Mouse (Mus musculus): ENCODE measurements around the gene 4931422A03Rik.

4931422A03Rik gene

GRCm38 (mm10) chr2:103932480-103932879, 95.7 kb downstream of the 4931422A03Rik start:
- no peak for DNase-seq

- DNase-seq = no peak
These were observed 96.1 kb downstream of the 4931422A03Rik start for GRCm38 (mm10) chr2:103932025-103932424.

- DNase-seq = no peak
These were observed 96.7 kb downstream of the 4931422A03Rik start for GRCm38 (mm10) chr2:103931511-103931911.

GRCm38 (mm10) chr2:103930306-103931019, 97.7 kb downstream of the 4931422A03Rik start:
- DNase-seq = no peak

- no peak for DNase-seq
These were observed 100.5 kb downstream of the 4931422A03Rik start for GRCm38 (mm10) chr2:103927610-103928145.

- DNase-seq = no peak
These were observed 101.5 kb downstream of the 4931422A03Rik start for GRCm38 (mm10) chr2:103926586-103927113.

- DNase-seq = no peak
These were observed 108.7 kb downstream of the 4931422A03Rik start for GRCm38 (mm10) chr2:103919488-103919887.

- no peak for DNase-seq
These were observed 109.8 kb downstream of the 4931422A03Rik start for GRCm38 (mm10) chr2:103918375-103918774.

GRCm38 (mm10) chr2:103917375-103917774, 110.8 kb downstream of the 4931422A03Rik start:
- DNase-seq = no peak
